Mouse (Mus musculus) bone marrow macrophage, adult 2 months (primary cell): ENCODE measurements at regions not wholly inside any gene's neighbourhood (a gene's known extent, or its start where the extent isn't known, plus 50 kb on each side); places are given as distances from the start of the nearest gene placed in this dataset.

Source experiments
- CTCF ChIP-seq: IDR thresholded peaks from 2 replicates; pipeline ENCODE4 v1.5.1; 2012; ENCODE audit warnings: low read depth, mild to moderate bottlenecking, low read length, moderate library complexity
- POLR2A ChIP-seq: IDR thresholded peaks from 2 replicates; pipeline ENCODE4 v1.6.1; 2012; ENCODE audit warnings: mild to moderate bottlenecking, low read depth, low read length, borderline replicate concordance

DNA sequence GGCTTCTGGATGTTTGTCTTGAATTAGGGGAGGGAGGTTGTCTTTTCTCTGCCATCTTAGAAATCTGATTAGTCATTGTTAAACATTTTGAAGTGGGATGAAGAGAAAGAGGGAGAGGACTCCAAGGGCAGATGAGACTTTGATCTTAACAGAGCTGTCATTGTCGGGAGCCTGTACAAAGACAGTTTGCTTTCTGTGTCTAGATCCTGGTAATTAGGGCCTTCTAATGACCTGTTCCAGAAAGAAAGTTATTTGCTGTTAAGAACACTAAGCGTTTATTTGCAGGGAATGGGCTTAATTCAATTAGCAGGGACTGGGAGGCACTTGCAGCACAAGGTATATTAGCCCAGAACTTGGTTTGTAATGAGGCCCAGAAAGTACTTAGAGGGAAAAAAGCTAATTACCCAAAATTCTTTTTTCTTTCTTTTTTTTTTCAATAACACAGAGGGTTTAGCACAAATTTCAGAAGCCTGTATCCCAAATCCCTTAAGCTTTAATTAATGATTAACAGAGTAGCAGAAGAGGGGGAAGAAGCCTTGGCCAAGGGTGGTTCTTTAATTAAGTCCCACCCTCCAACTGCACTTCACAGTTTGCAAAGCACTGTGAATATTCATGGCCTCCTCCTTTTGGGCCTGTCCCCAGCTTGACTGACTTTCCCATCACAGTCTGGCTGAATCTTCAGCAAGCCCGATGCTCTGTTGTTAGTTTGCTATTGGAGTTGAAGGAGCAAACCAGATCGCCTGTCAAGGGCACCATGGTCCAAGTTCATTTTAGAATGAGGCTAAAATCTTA, 142.2 kb upstream of the Rbfox1 start:
- TF ChIP-seq CTCF = no peak
- TF ChIP-seq POLR2A = no peak
